13 mouse cellular contexts compared by ENCODE assay signal in genomic region chr2:156297653-156298052, GRCm38 (mm10). TPM values are rescaled to one million over a fixed set of nuclear protein-coding genes. Genes with fewer than 3 reads are reported as not detected.
DNase-seq lines count a peak whose midpoint lies in the region; ATAC-seq and TF ChIP-seq lines count a peak whose summit lies in the region.
"Had no signal": no experiment of that assay in that cellular context is flagged by ENCODE, and none has a peak within 500 bp of the region (broad histone marks: within the 10 kb centered on the region; RNA-seq: fewer than 3 reads in every experiment).

No protein-coding gene starts in this region.

- H3K4me2 ChIP-seq in lung, embryonic 16.5 days (ENCODE audit: low read depth, low read length), result no peak overlapping the region
- H3K4me2 ChIP-seq in intestine, embryonic 14.5 days (ENCODE audit: low read length), result no peak overlapping the region
- no peak overlapping the region for H3K4me2 ChIP-seq in stomach, embryonic 15.5 days
- H3K4me2 ChIP-seq in forebrain, embryonic 16.5 days (ENCODE audit: low read length), result no peak overlapping the region

- peak; percentile 59 for ATAC-seq in lung, embryonic 16.5 days (ENCODE audit: low read depth)
- ATAC-seq in intestine, embryonic 14.5 days (replicated peaks; ENCODE audit: low FRiP score, low TSS enrichment, low read depth), result peak; percentile 84
- peak; percentile 78 for ATAC-seq in stomach, embryonic 15.5 days (ENCODE audit: insufficient read depth, low FRiP score, low read depth)
- ATAC-seq in forebrain, embryonic 16.5 days, result no peak
- ATAC-seq: hindbrain, embryonic 16.5 days; liver, postnatal 0 days had no signal

- 48% methylated on average over 3 of the region's 3 CpGs for WGBS in lung, embryonic 16.5 days
- WGBS in intestine, embryonic 14.5 days, result 36% methylated on average over 3 of the region's 3 CpGs
- 33% methylated on average over 3 of the region's 3 CpGs for WGBS in stomach, embryonic 15.5 days
- 94% methylated on average over 3 of the region's 3 CpGs for WGBS in forebrain, embryonic 16.5 days

- no peak for TF ChIP-seq CTCF in gastrocnemius, adult 2 months (IDR thresholded peaks at IDR 0.05)

- 0 out of 2 replicates have a peak overlapping the region, but pooled peaks have one; percentile 16 for H3K27ac ChIP-seq in gastrocnemius, adult 2 months
- no peak overlapping the region for H3K27ac ChIP-seq in lung, embryonic 16.5 days (ENCODE audit: low read length)
- H3K27ac ChIP-seq in intestine, embryonic 14.5 days (ENCODE audit: low read depth), result peak overlapping the region; percentile 65; the same call in 1 of the 2 replicates
- 0 out of 2 replicates have a peak overlapping the region, but pooled peaks have one; percentile 26 for H3K27ac ChIP-seq in stomach, embryonic 15.5 days
- H3K27ac ChIP-seq in forebrain, embryonic 16.5 days (ENCODE audit: low read length), result no peak overlapping the region

- H3K36me3 ChIP-seq in lung, embryonic 16.5 days (ENCODE audit: control insufficient read depth, insufficient read depth, low read length), result peaks cover 30% of the 10 kb centered on the region
- peaks cover 73% of the 10 kb centered on the region for H3K36me3 ChIP-seq in intestine, embryonic 14.5 days (ENCODE audit: control insufficient read depth, insufficient read depth, low read length)
- H3K36me3 ChIP-seq in stomach, embryonic 15.5 days, result peaks cover 20% of the 10 kb centered on the region
- peaks cover 25% of the 10 kb centered on the region for H3K36me3 ChIP-seq in forebrain, embryonic 16.5 days (ENCODE audit: control insufficient read depth, insufficient read depth)

- no peak overlapping the region for H3K4me3 ChIP-seq in gastrocnemius, adult 2 months
- no peak overlapping the region for H3K4me3 ChIP-seq in lung, embryonic 16.5 days (ENCODE audit: low read length)
- H3K4me3 ChIP-seq in intestine, embryonic 14.5 days (ENCODE audit: low read depth, low read length), result no peak overlapping the region
- H3K4me3 ChIP-seq in stomach, embryonic 15.5 days (replicated peaks), result no peak overlapping the region
- no peak overlapping the region for H3K4me3 ChIP-seq in forebrain, embryonic 16.5 days (replicated peaks; ENCODE audit: low read length)

- H3K9ac ChIP-seq in lung, embryonic 16.5 days (ENCODE audit: low read length), result no peak overlapping the region
- no peak overlapping the region for H3K9ac ChIP-seq in intestine, embryonic 14.5 days (ENCODE audit: low read length)
- H3K9ac ChIP-seq in stomach, embryonic 15.5 days, result no peak overlapping the region
- H3K9ac ChIP-seq in forebrain, embryonic 16.5 days (replicated peaks; ENCODE audit: low read depth, low read length), result no peak overlapping the region
- H3K9ac ChIP-seq: liver, postnatal 0 days had no signal

- DNase-seq in gastrocnemius, adult 2 months, result peak; percentile 42
- DNase-seq in gastrocnemius, postnatal 14 days, result no peak
- DNase-seq in lung, adult 18-20 months, result no peak
- DNase-seq in intestine, embryonic 14.5 days (ENCODE audit: low spot score), result peak; percentile 90
- DNase-seq in frontal cortex, postnatal 36 days (ENCODE audit: low spot score in 2 of 2), result no peak
- DNase-seq: adrenal gland, adult 8-10 months; B cell, adult 2 months; cerebellum, adult 11-12 months; liver, postnatal 0 days had no signal

- H3K27me3 ChIP-seq in lung, embryonic 16.5 days (ENCODE audit: control insufficient read depth, insufficient read depth, low read depth, low read length), result no peaks in the 10 kb centered on the region
- H3K27me3 ChIP-seq in intestine, embryonic 14.5 days (replicated peaks; ENCODE audit: control insufficient read depth, insufficient read depth, low read length), result no peaks in the 10 kb centered on the region
- H3K27me3 ChIP-seq in stomach, embryonic 15.5 days (replicated peaks), result no peaks in the 10 kb centered on the region
- no peaks in the 10 kb centered on the region for H3K27me3 ChIP-seq in forebrain, embryonic 16.5 days (replicated peaks; ENCODE audit: control insufficient read depth, insufficient read depth, low read length)

- H3K9me3 ChIP-seq in lung, embryonic 16.5 days (ENCODE audit: control insufficient read depth, low read length), result no peaks in the 10 kb centered on the region
- no peaks in the 10 kb centered on the region for H3K9me3 ChIP-seq in intestine, embryonic 14.5 days (ENCODE audit: control insufficient read depth, low read length)
- no peaks in the 10 kb centered on the region for H3K9me3 ChIP-seq in stomach, embryonic 15.5 days
- H3K9me3 ChIP-seq in forebrain, embryonic 16.5 days (ENCODE audit: control insufficient read depth, low read length), result no peaks in the 10 kb centered on the region

- intact Hi-C loops in gastrocnemius, adult 2 months (cut with DNase I), result no loop called here
- intact Hi-C loops in gastrocnemius, postnatal 14 days (cut with DNase I; ENCODE audit: low total_unique reads), result no loop called here

- H3K4me1 ChIP-seq in lung, embryonic 16.5 days (replicated peaks; ENCODE audit: control insufficient read depth, insufficient read depth, low read length), result no peaks in the 10 kb centered on the region; the same call in 1 of the 2 replicates
- H3K4me1 ChIP-seq in intestine, embryonic 14.5 days (replicated peaks; ENCODE audit: control insufficient read depth, insufficient read depth, low read length), result peaks cover 19% of the 10 kb centered on the region
- no peaks in the 10 kb centered on the region; the same call in 1 of the 2 replicates for H3K4me1 ChIP-seq in stomach, embryonic 15.5 days
- no peaks in the 10 kb centered on the region for H3K4me1 ChIP-seq in forebrain, embryonic 16.5 days (replicated peaks; ENCODE audit: control insufficient read depth, insufficient read depth, low read length)

RNA-seq across cellular contexts. Expression of gene Cnbd2, which starts 14.4 kb away (rescaled TPM):
- total RNA-seq in gastrocnemius, adult 2 months (2021), result under 1 TPM; 0.86 to 0.92 TPM
- 1 to 10 TPM; 1.4 to 2.1 TPM for total RNA-seq in gastrocnemius, postnatal 14 days (2021)
- 3.8 and 4.4 TPM in 2 replicates for polyA plus RNA-seq in lung, embryonic 16.5 days (2015; fragmentation: Nextera tagmentation; extraction: Ambion mirVana)
- polyA plus RNA-seq in intestine, embryonic 14.5 days (2014; fragmentation: Nextera tagmentation; extraction: Ambion mirVana), result 3.3 and 4.2 TPM in 2 replicates
- polyA plus RNA-seq in stomach, embryonic 15.5 days (2015; fragmentation: Nextera tagmentation; extraction: Ambion mirVana), result 4.3 and 4.7 TPM in 2 replicates
- 5.0 and 6.9 TPM in 2 replicates for polyA plus RNA-seq in forebrain, embryonic 16.5 days (2015; fragmentation: Nextera tagmentation; extraction: Ambion mirVana)

RNA-seq across cellular contexts. Expression of gene Scand1, which starts 14.9 kb away (rescaled TPM):
- 10 to 100 TPM; 61.0 to 61.2 TPM for total RNA-seq in gastrocnemius, adult 2 months (2021)
- 10 to 100 TPM; 61.1 to 65.0 TPM for total RNA-seq in gastrocnemius, postnatal 14 days (2021)
- polyA plus RNA-seq in lung, embryonic 16.5 days (2015; fragmentation: Nextera tagmentation; extraction: Ambion mirVana), result 39.1 and 53.6 TPM in 2 replicates
- polyA plus RNA-seq in intestine, embryonic 14.5 days (2014; fragmentation: Nextera tagmentation; extraction: Ambion mirVana), result 55.2 and 66.7 TPM in 2 replicates
- polyA plus RNA-seq in stomach, embryonic 15.5 days (2015; fragmentation: Nextera tagmentation; extraction: Ambion mirVana), result 65.9 and 76.7 TPM in 2 replicates
- 60.6 and 64.9 TPM in 2 replicates for polyA plus RNA-seq in forebrain, embryonic 16.5 days (2015; fragmentation: Nextera tagmentation; extraction: Ambion mirVana)

Comparison
In these comparisons a context has a peak if more than half of its experiments do, and no peak if none do; other contexts are left out.
1. DNase-seq: peak in gastrocnemius, adult 2 months (single experiment) and intestine, embryonic 14.5 days (single experiment); none in gastrocnemius, postnatal 14 days (single experiment), lung, adult 18-20 months (0 of 2) and frontal cortex, postnatal 36 days (0 of 2).
2. H3K27ac ChIP-seq: peak in gastrocnemius, adult 2 months (single experiment), intestine, embryonic 14.5 days (single experiment) and stomach, embryonic 15.5 days (single experiment); none in lung, embryonic 16.5 days (single experiment) and forebrain, embryonic 16.5 days (single experiment).